Mouse (Mus musculus) gonadal fat pad, adult 2 months (tissue): ENCODE measurements around the gene Dlg2. TPM values are rescaled to one million over a fixed set of nuclear protein-coding genes. Genes with fewer than 3 reads are reported as not detected.

Experiments
- DNase-seq: peaks from one replicate; pipeline ENCODE4 v3.0.0-alpha.2; 2012; ENCODE audit warnings: low read depth
- polyA plus RNA-seq: library from polyadenylated mRNA; depleted of rRNA; stranded (reverse); fragments of >200 nt; gene quantifications from 2 replicates; pipeline ENCODE4 v1.2.3, GENCODE M21; 2012

Dlg2 gene
- polyA plus RNA-seq, 1 experiment = 1.6 TPM

GRCm38 (mm10) chr7:92048876-92049275, 1572.4 kb downstream of the Dlg2 start:
- DNase-seq = no peak

DNA sequence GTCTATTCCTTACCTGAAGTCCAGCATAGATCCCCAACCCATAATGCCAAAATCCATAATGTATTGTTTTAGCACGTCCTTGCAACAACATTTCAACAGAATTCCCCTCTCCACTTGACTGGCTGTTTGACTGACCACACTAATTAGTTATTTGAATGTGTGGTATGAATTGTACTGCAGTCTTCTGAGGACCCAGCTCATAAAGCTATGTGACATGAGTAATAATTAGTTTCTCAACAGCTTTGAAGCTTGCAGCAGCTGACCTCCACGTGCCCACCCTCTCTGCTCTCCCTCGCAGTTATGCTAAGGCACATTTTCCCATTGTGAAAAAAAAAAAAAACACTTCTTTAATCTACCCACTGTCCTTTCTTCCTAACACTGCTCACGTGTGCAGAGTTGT, 1590.4 kb downstream of the Dlg2 start:
- no peak for DNase-seq

DNA sequence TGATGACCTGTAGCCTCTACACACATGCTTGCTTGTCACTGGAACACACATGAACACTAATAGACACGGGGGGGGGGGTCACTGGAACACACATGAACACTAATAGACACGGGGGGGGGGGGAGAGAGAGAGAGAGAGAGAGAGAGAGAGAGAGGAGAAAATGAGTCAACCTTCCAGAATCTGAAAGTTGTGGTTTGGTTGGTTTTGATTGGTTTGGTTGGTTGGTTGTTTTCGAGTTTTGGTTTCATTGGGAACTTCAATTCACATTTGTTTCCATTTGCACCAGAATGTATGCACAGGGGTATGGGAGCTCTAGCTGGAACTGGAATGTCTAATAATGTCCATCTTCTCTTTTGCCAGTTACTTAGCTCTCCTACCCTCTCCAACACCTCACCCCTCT, 1611.0 kb downstream of the Dlg2 start:
- no peak for DNase-seq

GRCm38 (mm10) chr7:92093860-92094259, 1617.4 kb downstream of the Dlg2 start:
- DNase-seq = no peak

GRCm38 (mm10) chr7:92095198-92095597, 1618.7 kb downstream of the Dlg2 start:
- no peak for DNase-seq

- DNase-seq = no peak
Measured at GRCm38 (mm10) chr7:92100847-92101246, 1624.4 kb downstream of the Dlg2 start.

DNA sequence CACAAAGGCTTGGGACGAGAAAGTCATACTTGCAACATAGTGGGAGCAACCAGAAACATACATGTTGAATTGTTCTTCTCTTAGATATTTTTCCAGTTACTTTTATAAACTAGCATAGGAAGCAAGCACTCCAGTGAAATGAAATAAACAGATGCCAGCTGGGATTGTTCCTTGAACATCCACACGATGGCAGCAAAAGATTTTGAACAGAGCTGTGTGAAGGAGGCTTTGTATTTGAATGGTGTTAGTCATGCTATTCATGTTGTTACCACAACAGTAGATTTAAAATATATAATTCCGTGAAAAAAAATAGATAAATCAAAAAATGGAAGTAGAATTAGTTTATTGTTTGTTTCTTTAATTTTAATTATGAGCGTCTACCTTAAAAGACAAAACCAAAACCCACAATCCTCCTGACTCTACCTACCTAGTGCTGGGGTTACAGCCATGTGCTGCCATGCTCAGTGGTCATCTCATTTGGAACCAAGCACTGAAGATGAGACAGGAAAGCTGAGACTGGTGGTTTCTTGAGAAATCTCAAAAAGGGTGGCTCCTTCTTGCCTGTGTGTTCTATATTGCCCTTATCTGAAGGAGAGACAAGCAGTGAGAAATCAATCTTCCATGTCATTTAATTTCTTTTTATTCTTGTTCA, 1626.5 kb downstream of the Dlg2 start:
- no peak for DNase-seq

DNA sequence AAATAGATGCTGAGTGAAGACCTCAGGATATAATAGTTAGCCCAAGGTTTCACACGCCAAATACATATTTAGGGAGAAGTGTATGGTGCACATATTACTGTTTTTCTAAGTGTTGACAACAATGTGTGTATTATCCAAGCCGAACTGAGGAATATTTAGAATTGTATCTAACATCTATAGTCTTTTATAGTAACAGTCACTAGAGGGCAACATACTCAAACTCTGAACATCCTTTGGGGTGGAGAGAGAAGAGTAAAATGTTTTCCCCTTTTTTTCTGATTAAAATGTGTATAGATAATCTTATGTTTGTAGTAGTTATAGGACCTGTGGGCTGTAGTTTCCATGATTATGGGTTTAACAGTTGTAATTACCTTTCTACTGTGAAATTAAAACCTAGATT, 1629.0 kb downstream of the Dlg2 start:
- no peak for DNase-seq

DNA sequence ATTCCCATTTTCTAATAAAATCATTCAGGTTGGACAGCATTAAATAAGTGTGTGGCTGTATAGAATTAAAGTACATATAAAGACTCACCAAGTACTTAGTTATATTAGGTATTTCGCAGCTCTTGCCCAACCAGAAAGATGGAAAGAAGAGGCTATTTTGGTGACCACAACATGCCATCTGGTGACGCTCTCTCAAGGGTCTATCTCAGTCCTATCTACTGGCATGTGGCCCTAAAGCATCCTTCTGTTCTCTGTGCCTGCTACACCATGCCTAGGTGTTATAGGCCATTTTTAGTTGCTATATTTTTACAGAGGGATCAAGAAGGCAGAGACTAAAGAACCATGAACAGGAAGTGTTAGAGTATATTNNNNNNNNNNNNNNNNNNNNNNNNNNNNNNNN, 1629.5 kb downstream of the Dlg2 start:
- DNase-seq = no peak

DNA sequence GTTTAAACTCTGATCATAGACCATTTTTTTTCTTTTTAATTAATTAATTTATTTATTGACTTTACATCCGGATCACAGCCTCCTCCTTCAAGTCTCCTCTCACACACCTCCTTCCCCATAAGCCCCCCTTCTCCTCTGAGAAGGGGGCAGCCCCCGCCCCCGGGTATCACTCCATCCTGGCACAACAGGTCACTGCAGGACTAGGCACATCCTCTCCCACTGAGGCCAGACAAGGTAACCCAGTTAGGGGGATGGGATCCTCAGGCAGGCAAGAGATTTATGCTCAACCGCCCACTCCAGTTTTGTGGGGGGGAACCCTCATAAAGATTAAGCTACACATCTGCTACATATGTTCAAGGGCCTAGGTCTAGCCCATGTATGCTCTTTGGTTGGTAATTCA, 1636.6 kb downstream of the Dlg2 start:
- DNase-seq = no peak

- no peak for DNase-seq
Measured at GRCm38 (mm10) chr7:92115237-92115871, 1638.9 kb downstream of the Dlg2 start.

GRCm38 (mm10) chr7:92123276-92123675, 1646.8 kb downstream of the Dlg2 start:
- DNase-seq = no peak

- DNase-seq = no peak
Measured at GRCm38 (mm10) chr7:92125886-92126285, 1649.4 kb downstream of the Dlg2 start.

DNA sequence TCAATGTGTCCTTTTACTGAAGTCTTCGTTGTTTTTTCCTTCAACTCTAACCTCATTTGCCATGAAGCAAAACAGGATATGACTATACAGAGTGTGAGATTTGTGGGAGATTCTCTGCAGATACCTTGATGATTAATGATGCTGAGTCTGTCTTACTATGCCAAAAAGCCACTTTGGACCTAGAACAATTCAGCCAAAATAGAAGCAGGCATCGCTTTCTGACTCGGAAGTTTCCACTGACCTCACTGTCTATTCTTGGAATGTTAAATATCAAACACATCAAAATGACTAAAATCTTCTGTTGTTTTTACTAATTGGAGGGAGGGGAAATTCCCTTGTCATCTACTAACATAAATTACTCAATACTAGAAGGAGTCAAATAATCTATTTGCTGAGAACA, 1657.8 kb downstream of the Dlg2 start:
- no peak for DNase-seq

DNA sequence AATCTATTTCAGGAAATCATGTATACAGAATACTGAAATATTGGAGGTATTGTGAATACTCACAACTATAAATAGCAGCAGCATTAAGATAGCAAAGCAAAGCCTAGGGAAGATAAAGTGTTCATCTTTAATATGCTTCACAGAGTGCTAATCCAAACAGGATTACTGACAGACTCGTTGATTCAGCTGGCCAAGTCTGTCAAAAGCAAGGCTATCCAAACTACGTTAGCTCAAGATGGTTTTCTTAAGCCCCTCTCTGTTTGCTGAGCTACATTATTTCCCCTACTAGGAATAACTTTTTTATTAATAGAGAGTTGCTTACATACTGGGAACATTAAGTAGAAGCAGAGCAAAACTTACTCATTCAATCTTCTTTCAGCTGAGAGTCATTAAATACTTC, 1659.2 kb downstream of the Dlg2 start:
- no peak for DNase-seq

DNA sequence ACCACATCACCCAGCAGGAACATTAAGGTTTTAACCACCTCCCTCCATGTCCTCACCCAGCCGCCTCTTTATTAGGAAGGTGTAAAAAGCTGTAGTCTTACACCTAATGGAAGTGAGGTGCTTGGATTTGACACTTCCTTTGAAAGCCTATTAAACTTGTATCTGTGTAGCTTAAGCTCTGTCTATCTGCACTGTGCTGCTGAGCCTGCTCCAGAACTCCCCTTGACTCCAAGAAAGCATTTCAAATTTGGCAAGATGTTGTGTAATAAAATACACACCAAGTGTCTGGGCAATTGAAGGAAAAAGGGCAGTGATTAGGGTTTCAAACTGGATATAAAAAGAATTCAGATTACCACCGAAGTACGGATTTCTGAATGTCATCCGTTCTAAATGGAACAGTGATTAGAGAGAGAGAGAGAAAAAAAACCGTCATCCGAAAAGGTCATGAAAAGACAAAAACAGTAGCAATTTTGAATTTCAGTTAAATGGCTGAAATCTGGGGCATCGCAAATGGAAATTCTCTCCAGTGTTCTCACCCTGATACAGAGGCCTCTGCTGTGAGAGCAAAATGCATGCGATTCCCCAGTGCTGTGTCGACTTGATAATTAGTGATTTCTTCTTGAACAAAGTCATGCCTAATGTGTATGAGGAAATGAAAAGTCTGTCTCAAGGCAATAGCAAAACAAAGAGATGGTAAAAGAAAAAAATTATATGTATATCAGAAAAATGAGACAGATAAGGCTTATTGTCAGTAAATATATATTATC, 1663.8 kb downstream of the Dlg2 start:
- no peak for DNase-seq

- no peak for DNase-seq
Measured at GRCm38 (mm10) chr7:92147499-92147898, 1671.0 kb downstream of the Dlg2 start.

DNA sequence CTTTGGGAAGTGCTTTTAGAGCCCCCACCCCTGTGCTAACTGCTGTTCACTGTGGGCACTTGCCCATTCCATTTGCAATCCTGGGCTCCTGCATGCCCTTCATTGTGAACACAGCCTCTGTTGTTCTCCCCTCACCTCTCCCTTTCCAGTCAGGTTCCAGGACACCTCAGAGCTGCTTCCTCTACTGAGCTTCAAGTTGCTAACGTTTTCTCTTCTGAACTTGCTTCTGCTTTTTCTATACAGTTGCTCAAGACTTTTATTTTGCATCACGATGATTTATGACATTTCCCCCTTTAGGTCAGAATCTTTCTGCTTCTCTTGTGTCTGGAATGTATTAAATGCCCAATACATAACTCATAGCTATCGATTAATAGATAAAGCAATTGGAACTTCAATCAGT, 1674.3 kb downstream of the Dlg2 start:
- no peak for DNase-seq

DNA sequence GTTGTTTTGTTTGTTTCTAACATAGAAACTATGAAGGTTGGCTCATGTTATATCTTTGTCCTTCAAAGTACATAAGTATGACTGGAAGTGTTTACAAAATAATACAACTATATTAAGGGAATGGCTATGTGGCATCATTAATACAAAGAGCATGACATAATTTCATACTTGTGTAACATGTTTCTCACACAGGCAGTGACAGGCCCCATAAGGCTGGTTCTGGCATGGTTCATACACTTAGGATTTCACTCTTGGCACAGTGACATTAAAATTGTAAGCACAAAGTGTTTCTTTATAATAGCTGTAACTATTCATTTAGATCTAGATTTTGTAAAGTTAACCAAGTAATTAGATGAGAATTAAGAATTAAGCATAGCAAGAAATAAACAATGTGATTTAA, 1678.1 kb downstream of the Dlg2 start:
- DNase-seq = peak; percentile 70

- peak; percentile 54 for DNase-seq
Measured at GRCm38 (mm10) chr7:92163150-92163549, 1686.7 kb downstream of the Dlg2 start.

GRCm38 (mm10) chr7:92164316-92164715, 1687.8 kb downstream of the Dlg2 start:
- DNase-seq = peak; percentile 86

DNA sequence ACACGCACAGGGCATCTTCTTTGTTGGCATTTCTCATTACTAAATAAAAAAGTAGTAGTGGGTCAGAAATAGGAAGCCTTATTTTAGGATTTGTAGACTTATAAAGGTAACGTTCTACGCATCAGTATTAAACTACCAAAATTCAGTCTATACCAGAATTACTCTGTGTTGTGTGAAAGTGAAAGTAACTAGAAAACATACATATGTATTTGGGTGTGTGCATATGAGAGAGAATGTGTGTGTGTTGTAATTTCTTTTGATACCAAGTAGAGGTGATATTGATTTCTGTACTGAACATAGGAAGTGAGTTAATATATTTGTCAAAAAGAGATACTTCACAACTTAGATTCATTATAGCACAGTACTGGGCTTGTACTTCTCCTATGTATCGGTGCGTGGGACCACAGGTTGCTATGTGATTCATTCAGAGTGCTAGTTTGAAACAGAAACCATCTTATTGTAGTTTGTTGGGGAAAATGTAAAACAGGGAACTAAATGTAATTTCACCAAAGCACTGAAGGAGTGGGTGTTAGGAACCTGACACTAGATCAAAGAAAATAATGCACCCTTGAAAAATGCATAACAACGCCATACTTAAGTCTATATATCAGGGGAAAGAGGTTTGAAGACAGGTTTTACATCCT, 1688.5 kb downstream of the Dlg2 start:
- DNase-seq = no peak

DNA sequence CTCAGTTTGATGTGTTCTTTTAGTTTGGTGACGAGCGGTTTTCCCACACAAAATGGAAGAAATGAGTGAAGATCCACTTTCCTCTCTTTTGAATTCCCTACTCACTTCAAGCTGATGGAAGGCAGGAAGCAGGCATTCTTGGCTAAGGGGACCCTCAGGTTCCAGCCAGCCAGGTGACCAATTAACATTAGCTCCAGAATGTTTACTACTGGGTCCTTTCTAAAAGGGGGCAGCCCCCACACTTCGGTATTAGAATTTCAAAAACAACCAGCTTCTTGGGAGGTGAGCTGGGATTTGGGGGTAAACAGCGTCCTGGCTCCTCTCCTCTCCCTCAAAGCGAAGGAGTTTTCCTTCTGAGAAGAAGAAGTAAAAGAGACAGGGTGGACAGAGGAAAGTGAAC, 1703.6 kb downstream of the Dlg2 start:
- DNase-seq = no peak
